Mouse (Mus musculus) limb, embryonic 11.5 days (tissue): ENCODE data around the gene Ddx46. TPM values are rescaled to one million over a fixed set of nuclear protein-coding genes. Genes with fewer than 3 reads are reported as not detected.

Source experiments
- polyA plus RNA-seq: library from polyadenylated mRNA; unstranded; fragments of >200 nt; fragmentation: Nextera tagmentation; extraction: Ambion mirVana; gene quantifications from 2 replicates; pipeline ENCODE4 v1.2.1, GENCODE M21; 2014

Gene Ddx46
- polyA plus RNA-seq, 1 experiment from 2014 or later, result 60.8 TPM

Other genes starting within 250 kb of the Ddx46 start
- not detected in 2 replicates for gene Slc34a1, start 236.8 kb upstream of the Ddx46 start, polyA plus RNA-seq
- gene Pfn3, start 219.8 kb upstream of the Ddx46 start, polyA plus RNA-seq, result not detected in 2 replicates
- 0.17 TPM in 1 of 2 replicates, not detected in the other for gene F12, start 208.2 kb upstream of the Ddx46 start, polyA plus RNA-seq
- 60.4 and 68.2 TPM in 2 replicates for gene Grk6, start 190.0 kb upstream of the Ddx46 start, polyA plus RNA-seq
- 1.1 and 1.6 TPM in 2 replicates for gene Prr7, start 170.8 kb upstream of the Ddx46 start, polyA plus RNA-seq
- gene Dbn1, start 146.9 kb upstream of the Ddx46 start, polyA plus RNA-seq, result 299 and 318 TPM in 2 replicates
- 154 and 155 TPM in 2 replicates for gene Pdlim7, start 121.4 kb upstream of the Ddx46 start, polyA plus RNA-seq
- 1.6 and 2.7 TPM in 2 replicates for gene Dok3, start 105.7 kb upstream of the Ddx46 start, polyA plus RNA-seq
- 82.5 and 84.0 TPM in 2 replicates for gene Ddx41, start 98.4 kb upstream of the Ddx46 start, polyA plus RNA-seq
- gene Fam193b, start 63.9 kb upstream of the Ddx46 start, polyA plus RNA-seq, result 47.8 and 50.7 TPM in 2 replicates
- 54.9 and 60.9 TPM in 2 replicates for gene Tmed9, start 61.3 kb upstream of the Ddx46 start, polyA plus RNA-seq
- 16.9 and 21.3 TPM in 2 replicates for gene B4galt7, start 35.1 kb upstream of the Ddx46 start, polyA plus RNA-seq
- 53.8 and 56.3 TPM in 2 replicates for gene Caml, start 12.0 kb upstream of the Ddx46 start, polyA plus RNA-seq
- gene B230219D22Rik, start 58.1 kb downstream of the Ddx46 start, polyA plus RNA-seq, result 75.6 and 84.4 TPM in 2 replicates
- gene Txndc15, start 79.6 kb downstream of the Ddx46 start, polyA plus RNA-seq, result 85.9 and 91.7 TPM in 2 replicates
- 44.7 and 44.9 TPM in 2 replicates for gene Pcbd2, start 92.3 kb downstream of the Ddx46 start, polyA plus RNA-seq
- gene Catsper3, start 149.5 kb downstream of the Ddx46 start, polyA plus RNA-seq, result 0.19 TPM in 1 of 2 replicates, not detected in the other
- gene Pitx1, start 201.2 kb downstream of the Ddx46 start, polyA plus RNA-seq, result 155 and 197 TPM in 2 replicates